Mouse (Mus musculus): ENCODE data around the gene Tmem151b. TPM values are rescaled to one million over a fixed set of nuclear protein-coding genes. Genes with fewer than 3 reads are reported as not detected.
A peak's percentile ranks its signal among the peaks of the same experiment; 100 is the strongest.

Tmem151b gene
- polyA plus RNA-seq, 1 experiment from 2014 or later: 0.47 TPM

DNA sequence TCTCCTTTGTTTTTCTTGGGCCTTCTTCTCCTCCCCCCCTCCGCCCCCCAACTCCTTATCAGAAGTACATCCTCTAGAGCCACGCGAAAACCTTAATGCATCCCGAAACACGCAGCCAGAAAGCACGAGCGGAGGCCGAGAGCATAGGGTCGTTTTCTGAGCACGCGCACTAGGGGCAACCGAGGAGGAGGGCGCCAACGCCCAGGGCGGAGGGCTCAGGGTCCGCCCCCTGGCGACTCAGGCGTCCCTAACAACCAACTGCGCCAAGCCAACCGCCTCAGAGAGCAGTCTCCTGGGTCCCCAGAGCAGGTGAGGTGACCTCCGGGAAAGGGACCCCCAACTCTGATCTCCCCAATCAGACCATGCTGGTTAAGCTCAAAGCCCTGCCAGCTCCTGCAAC lies 26.2 kb downstream of the Tmem151b start, which contains the start of gene Tcte1:
TSS of gene Tcte1 (plus strand) at position 172 of the 400 bp plus-strand sequence.
- peak within 1 kb of the TSS; percentile 45 to 48 for H3K4me3 ChIP-seq (ENCODE audit: control insufficient read depth in 1 of 2, insufficient read depth in 1 of 2, low read depth in 1 of 2, low read length in 2 of 2)
- H3K4me2 ChIP-seq (ENCODE audit: low read length): peak within 1 kb of the TSS; percentile 86
- under 1% methylated on average over 21 of the region's 21 CpGs for WGBS
- H3K9me3 ChIP-seq (ENCODE audit: control insufficient read depth, low read length): no peaks in the 10 kb centered on the region
- H3K27ac ChIP-seq (replicated peaks in 1 of 2; ENCODE audit: control insufficient read depth in 1 of 2, insufficient read depth in 1 of 2, low read depth in 2 of 2, low read length in 2 of 2): no peak within 1 kb of the TSS
- no peak for ATAC-seq (ENCODE audit: insufficient number of reproducible peaks, insufficient read depth, low FRiP score, low read depth)
- peaks cover 21% of the 10 kb centered on the region for H3K36me3 ChIP-seq (ENCODE audit: control insufficient read depth, insufficient read depth, low read length)
- H3K9ac ChIP-seq (ENCODE audit: low read length): peak within 1 kb of the TSS; percentile 71
- peaks cover 18% of the 10 kb centered on the region for H3K27me3 ChIP-seq (ENCODE audit: control insufficient read depth, insufficient read depth, low read length)
- H3K4me1 ChIP-seq (ENCODE audit: control insufficient read depth in 2 of 2, insufficient read depth in 2 of 2, low read length in 2 of 2): peaks cover 18 to 31% of the 10 kb centered on the region in 2 experiments

DNA sequence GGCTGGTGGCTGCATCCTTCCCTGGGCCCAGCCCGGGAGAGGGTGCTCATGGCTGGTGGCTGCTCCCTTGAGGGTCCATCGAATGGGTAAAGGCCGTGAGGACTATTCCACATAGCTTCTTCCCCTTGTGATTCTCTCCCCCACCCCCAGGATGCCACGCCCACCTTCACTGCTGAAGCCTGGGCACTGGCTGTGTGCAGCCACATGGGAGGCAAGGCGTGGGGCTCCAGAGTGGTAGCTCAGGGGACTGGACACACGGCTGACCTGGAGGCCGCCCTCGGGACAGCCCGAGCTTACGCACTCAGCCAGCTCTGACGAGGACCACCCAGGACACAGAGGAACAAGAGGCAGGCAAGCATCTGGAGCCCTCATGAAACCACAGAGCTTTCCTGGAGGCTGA lies 29.3 kb downstream of the Tmem151b start:
- no peak overlapping the region for H3K4me3 ChIP-seq (ENCODE audit: control insufficient read depth in 1 of 2, insufficient read depth in 1 of 2, low read depth in 1 of 2, low read length in 2 of 2)
- peaks cover 20 to 27% of the 10 kb centered on the region in 2 experiments for H3K4me1 ChIP-seq (ENCODE audit: control insufficient read depth in 2 of 2, insufficient read depth in 2 of 2, low read length in 2 of 2)
- no peak overlapping the region for H3K27ac ChIP-seq (replicated peaks in 1 of 2; ENCODE audit: control insufficient read depth in 1 of 2, insufficient read depth in 1 of 2, low read depth in 2 of 2, low read length in 2 of 2)
- no peak for ATAC-seq (ENCODE audit: insufficient number of reproducible peaks, insufficient read depth, low FRiP score, low read depth)
- 69% methylated on average over 11 of the region's 11 CpGs for WGBS
- no peaks in the 10 kb centered on the region for H3K9me3 ChIP-seq (ENCODE audit: control insufficient read depth, low read length)
- peaks cover 43% of the 10 kb centered on the region for H3K36me3 ChIP-seq (ENCODE audit: control insufficient read depth, insufficient read depth, low read length)
- no peak overlapping the region for H3K9ac ChIP-seq (ENCODE audit: low read length)
- H3K4me2 ChIP-seq (ENCODE audit: low read length): no peak overlapping the region
- peaks cover 12% of the 10 kb centered on the region for H3K27me3 ChIP-seq (ENCODE audit: control insufficient read depth, insufficient read depth, low read length)

DNA sequence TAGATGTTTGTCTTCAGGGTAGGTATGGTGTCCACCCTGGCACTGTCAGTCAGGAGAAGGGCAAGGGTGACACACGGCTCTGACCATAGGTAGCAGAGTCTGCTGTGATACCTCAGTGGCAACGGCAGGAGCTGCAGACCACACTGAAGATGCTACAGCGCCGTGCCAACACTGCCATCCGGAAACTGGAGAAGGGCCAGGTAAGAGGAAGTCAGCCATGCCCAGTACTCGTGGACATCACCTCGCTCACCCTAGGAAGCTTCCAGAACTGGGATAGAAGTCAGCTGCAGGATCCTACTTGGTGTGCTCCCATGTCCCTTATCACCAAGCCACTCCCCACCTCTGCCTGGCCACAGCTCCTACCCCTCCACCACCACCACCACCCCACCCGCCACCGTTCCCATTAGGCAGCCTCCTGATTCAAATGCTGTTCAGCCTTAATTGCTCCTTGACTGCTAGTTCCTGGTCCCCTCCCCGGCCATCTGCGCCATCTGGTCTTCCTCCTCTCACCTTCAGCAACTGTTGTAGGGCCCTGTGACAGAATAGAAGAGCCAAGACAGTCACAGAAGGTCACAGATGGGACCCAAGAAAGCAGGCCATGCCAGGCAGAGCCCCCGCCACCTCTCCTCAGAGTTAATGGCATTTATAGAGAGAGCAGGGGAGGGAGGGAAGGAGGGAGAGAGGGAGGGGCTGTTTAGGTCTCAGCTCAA lies 30.6 kb downstream of the Tmem151b start:
- Histone ChIP-seq H3K9ac (ENCODE audit: low read length) (no peak overlapping the region), H3K27me3 (ENCODE audit: control insufficient read depth, insufficient read depth, low read length) (peaks cover under 1% of the 10 kb centered on the region; the same call in 1 of the 2 replicates), H3K27ac (replicated peaks in 1 of 2; ENCODE audit: control insufficient read depth in 1 of 2, insufficient read depth in 1 of 2, low read depth in 2 of 2, low read length in 2 of 2) (no peak overlapping the region), H3K4me3 (ENCODE audit: control insufficient read depth in 1 of 2, insufficient read depth in 1 of 2, low read depth in 1 of 2, low read length in 2 of 2) (no peak overlapping the region), H3K4me1 (ENCODE audit: control insufficient read depth in 2 of 2, insufficient read depth in 2 of 2, low read length in 2 of 2) (peaks cover 20 to 27% of the 10 kb centered on the region in 2 experiments), H3K9me3 (ENCODE audit: control insufficient read depth, low read length) (no peaks in the 10 kb centered on the region), H3K36me3 (ENCODE audit: control insufficient read depth, insufficient read depth, low read length) (peaks cover 43% of the 10 kb centered on the region), H3K4me2 (ENCODE audit: low read length) (no peak overlapping the region)
- WGBS: 81% methylated on average over 11 of the region's 12 CpGs
- no peak for ATAC-seq (ENCODE audit: insufficient number of reproducible peaks, insufficient read depth, low FRiP score, low read depth)

DNA sequence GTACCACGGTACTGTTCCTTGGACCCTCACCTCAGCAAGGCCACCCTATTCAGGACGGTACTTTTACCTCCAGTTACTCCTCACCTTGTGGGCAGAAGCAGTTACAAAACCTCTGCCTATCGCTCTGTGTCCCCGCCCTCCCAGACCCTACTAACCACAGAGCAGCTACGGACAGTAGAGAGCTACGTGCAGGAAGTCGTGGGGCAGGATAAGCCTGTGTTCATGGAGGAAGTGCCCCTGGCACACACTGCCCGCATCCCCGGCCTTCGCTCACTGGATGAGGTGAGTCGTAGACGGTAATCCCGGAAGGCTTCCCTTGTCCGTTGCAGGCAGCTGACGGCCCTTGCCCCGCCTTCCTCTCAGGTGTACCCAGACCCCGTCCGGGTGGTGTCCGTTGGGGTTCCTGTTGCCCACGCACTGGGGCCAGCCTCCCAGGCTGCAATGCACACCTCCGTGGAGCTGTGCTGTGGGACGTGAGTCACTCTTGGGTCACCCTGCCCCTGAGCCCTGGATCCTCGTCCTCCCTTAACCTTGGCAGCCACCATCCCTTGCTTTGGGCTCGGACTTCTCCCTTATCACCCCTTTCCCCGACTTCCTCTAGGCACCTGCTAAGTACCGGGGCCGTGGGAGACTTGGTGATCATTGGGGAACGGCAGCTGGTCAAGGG lies 31.8 kb downstream of the Tmem151b start:
- Histone ChIP-seq H3K9me3 (ENCODE audit: control insufficient read depth, low read length) (no peaks in the 10 kb centered on the region), H3K27me3 (ENCODE audit: control insufficient read depth, insufficient read depth, low read length) (no peaks in the 10 kb centered on the region), H3K27ac (replicated peaks in 1 of 2; ENCODE audit: control insufficient read depth in 1 of 2, insufficient read depth in 1 of 2, low read depth in 2 of 2, low read length in 2 of 2) (no peak overlapping the region), H3K36me3 (ENCODE audit: control insufficient read depth, insufficient read depth, low read length) (peaks cover 43% of the 10 kb centered on the region), H3K4me3 (ENCODE audit: control insufficient read depth in 1 of 2, insufficient read depth in 1 of 2, low read depth in 1 of 2, low read length in 2 of 2) (no peak overlapping the region), H3K9ac (ENCODE audit: low read length) (no peak overlapping the region), H3K4me1 (ENCODE audit: control insufficient read depth in 2 of 2, insufficient read depth in 2 of 2, low read length in 2 of 2) (peaks cover 13 to 18% of the 10 kb centered on the region in 2 experiments), H3K4me2 (ENCODE audit: low read length) (no peak overlapping the region)
- 88% methylated on average over 25 of the region's 28 CpGs for WGBS
- no peak for ATAC-seq (ENCODE audit: insufficient number of reproducible peaks, insufficient read depth, low FRiP score, low read depth)

DNA sequence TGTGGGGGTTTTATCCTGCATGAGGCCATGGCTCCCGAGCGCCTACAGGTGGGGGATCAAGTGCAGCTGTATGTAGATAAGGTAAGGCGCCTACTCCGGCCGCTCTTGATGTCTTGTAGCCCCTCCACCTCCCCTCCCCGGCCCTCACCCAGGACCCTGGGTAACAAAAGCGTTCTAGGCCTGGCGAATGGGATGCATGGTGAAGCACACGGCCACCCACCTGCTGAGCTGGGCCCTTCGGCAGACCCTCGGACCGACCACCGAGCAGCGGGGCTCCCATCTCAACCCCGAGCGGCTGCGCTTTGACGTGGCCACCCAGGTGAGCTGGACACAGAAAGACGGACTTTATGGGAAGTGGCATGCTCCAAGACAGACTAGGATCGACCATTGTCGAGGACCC lies 32.3 kb downstream of the Tmem151b start:
- Histone ChIP-seq H3K9ac (ENCODE audit: low read length) (no peak overlapping the region), H3K4me2 (ENCODE audit: low read length) (no peak overlapping the region), H3K27ac (replicated peaks in 1 of 2; ENCODE audit: control insufficient read depth in 1 of 2, insufficient read depth in 1 of 2, low read depth in 2 of 2, low read length in 2 of 2) (no peak overlapping the region), H3K36me3 (ENCODE audit: control insufficient read depth, insufficient read depth, low read length) (peaks cover 43% of the 10 kb centered on the region), H3K4me3 (ENCODE audit: control insufficient read depth in 1 of 2, insufficient read depth in 1 of 2, low read depth in 1 of 2, low read length in 2 of 2) (no peak overlapping the region), H3K4me1 (ENCODE audit: control insufficient read depth in 2 of 2, insufficient read depth in 2 of 2, low read length in 2 of 2) (peaks cover 7 to 13% of the 10 kb centered on the region in 2 experiments), H3K27me3 (ENCODE audit: control insufficient read depth, insufficient read depth, low read length) (no peaks in the 10 kb centered on the region), H3K9me3 (ENCODE audit: control insufficient read depth, low read length) (no peaks in the 10 kb centered on the region)
- 90% methylated on average over 21 of the region's 21 CpGs for WGBS
- ATAC-seq (ENCODE audit: insufficient number of reproducible peaks, insufficient read depth, low FRiP score, low read depth): no peak

DNA sequence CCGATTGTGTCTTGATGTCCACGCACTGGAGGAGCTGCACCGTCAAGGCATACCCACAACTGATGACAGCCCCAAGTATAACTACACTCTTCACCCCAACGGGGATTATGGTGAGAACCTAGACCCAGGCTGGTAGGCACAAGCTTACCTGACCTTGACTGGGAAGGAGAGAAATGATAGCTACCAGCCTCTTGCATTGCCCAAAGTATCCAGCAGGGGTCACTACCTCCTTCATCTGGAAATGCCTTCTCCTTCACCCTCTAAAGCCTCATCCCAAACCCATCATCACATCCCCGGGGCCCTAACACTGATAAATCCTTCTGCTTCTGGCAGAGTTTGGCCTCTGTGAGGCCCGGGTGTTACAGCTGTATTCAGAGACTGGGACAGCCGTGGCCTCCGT lies 33.0 kb downstream of the Tmem151b start:
- H3K4me1 ChIP-seq (ENCODE audit: control insufficient read depth in 2 of 2, insufficient read depth in 2 of 2, low read length in 2 of 2): peaks cover 6 to 10% of the 10 kb centered on the region in 2 experiments
- no peaks in the 10 kb centered on the region for H3K27me3 ChIP-seq (ENCODE audit: control insufficient read depth, insufficient read depth, low read length)
- no peaks in the 10 kb centered on the region for H3K9me3 ChIP-seq (ENCODE audit: control insufficient read depth, low read length)
- H3K4me3 ChIP-seq (ENCODE audit: control insufficient read depth in 1 of 2, insufficient read depth in 1 of 2, low read depth in 1 of 2, low read length in 2 of 2): no peak overlapping the region
- no peak overlapping the region for H3K9ac ChIP-seq (ENCODE audit: low read length)
- WGBS: 25% methylated on average over 8 of the region's 8 CpGs
- H3K36me3 ChIP-seq (ENCODE audit: control insufficient read depth, insufficient read depth, low read length): peaks cover 48% of the 10 kb centered on the region
- ATAC-seq (ENCODE audit: insufficient number of reproducible peaks, insufficient read depth, low FRiP score, low read depth): no peak
- no peak overlapping the region for H3K27ac ChIP-seq (replicated peaks in 1 of 2; ENCODE audit: control insufficient read depth in 1 of 2, insufficient read depth in 1 of 2, low read depth in 2 of 2, low read length in 2 of 2)
- H3K4me2 ChIP-seq (ENCODE audit: low read length): no peak overlapping the region

DNA sequence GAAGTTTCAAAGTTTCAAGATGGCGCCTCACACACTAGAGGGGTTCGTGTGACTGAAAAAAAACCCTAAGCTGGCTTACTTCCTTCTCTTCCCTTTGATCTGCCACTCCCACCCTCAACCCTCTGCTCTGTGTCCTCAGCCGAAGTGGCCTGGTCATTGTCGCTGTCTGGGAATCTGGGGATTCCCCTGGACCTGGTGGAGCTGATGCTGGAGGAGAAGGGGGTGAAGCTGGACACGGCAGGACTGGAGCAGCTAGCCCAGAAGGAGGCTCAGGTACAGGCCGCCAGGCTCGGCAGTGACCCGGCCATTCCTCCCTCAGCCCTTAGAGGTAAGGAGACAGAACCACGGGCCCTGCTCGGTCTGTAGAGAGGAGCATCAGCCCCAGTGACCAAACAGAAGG lies 33.7 kb downstream of the Tmem151b start:
- H3K4me3 ChIP-seq (ENCODE audit: control insufficient read depth in 1 of 2, insufficient read depth in 1 of 2, low read depth in 1 of 2, low read length in 2 of 2): no peak overlapping the region
- 72% methylated on average over 10 of the region's 10 CpGs for WGBS
- peaks cover 53% of the 10 kb centered on the region for H3K36me3 ChIP-seq (ENCODE audit: control insufficient read depth, insufficient read depth, low read length)
- H3K4me2 ChIP-seq (ENCODE audit: low read length): no peak overlapping the region
- H3K9me3 ChIP-seq (ENCODE audit: control insufficient read depth, low read length): no peaks in the 10 kb centered on the region
- H3K27ac ChIP-seq (replicated peaks in 1 of 2; ENCODE audit: control insufficient read depth in 1 of 2, insufficient read depth in 1 of 2, low read depth in 2 of 2, low read length in 2 of 2): no peak overlapping the region
- no peak overlapping the region for H3K9ac ChIP-seq (ENCODE audit: low read length)
- no peak for ATAC-seq (ENCODE audit: insufficient number of reproducible peaks, insufficient read depth, low FRiP score, low read depth)
- peaks cover 3 to 8% of the 10 kb centered on the region in 2 experiments for H3K4me1 ChIP-seq (ENCODE audit: control insufficient read depth in 2 of 2, insufficient read depth in 2 of 2, low read length in 2 of 2)
- H3K27me3 ChIP-seq (ENCODE audit: control insufficient read depth, insufficient read depth, low read length): no peaks in the 10 kb centered on the region

Data from heart, embryonic 14.5 days (tissue).